Mouse (Mus musculus): ENCODE measurements around the gene Treml2. TPM values are rescaled to one million over a fixed set of nuclear protein-coding genes. Genes with fewer than 3 reads are reported as not detected.

Treml2 gene
- 0.93 and 5.6 TPM in 2 replicates for total RNA-seq (2021)
- long read RNA-seq, experiment 1: 0 reads
- long read RNA-seq, experiment 2: 0 reads

GRCm38 (mm10) chr17:48299203-48299602, at the start of gene Treml2:
Gene Treml2 (plus strand): TSS chr17:48299498.
- no peak for DNase-seq

- DNase-seq: peak; percentile 37
Observed at GRCm38 (mm10) chr17:48249501-48249900, 49.8 kb upstream of the Treml2 start.

- DNase-seq: no peak
Observed at GRCm38 (mm10) chr17:48250631-48251030, 48.7 kb upstream of the Treml2 start.

- no peak for DNase-seq
Observed at GRCm38 (mm10) chr17:48256575-48256974, 42.7 kb upstream of the Treml2 start.

GRCm38 (mm10) chr17:48261868-48262267, 37.4 kb upstream of the Treml2 start:
- no peak for DNase-seq

GRCm38 (mm10) chr17:48263741-48264362, 35.4 kb upstream of the Treml2 start, which contains the start of gene Treml4:
Gene Treml4 (plus strand): TSS chr17:48264295.
- no peak for DNase-seq

- DNase-seq: no peak
Observed at GRCm38 (mm10) chr17:48264662-48265061, 34.6 kb upstream of the Treml2 start.

- no peak for DNase-seq
Observed at GRCm38 (mm10) chr17:48266138-48266537, 33.2 kb upstream of the Treml2 start.

- no peak for DNase-seq
Observed at GRCm38 (mm10) chr17:48266610-48267304, 32.5 kb upstream of the Treml2 start.

- no peak for DNase-seq
Observed at GRCm38 (mm10) chr17:48267591-48267990, 31.7 kb upstream of the Treml2 start.

GRCm38 (mm10) chr17:48268276-48268675, 31.0 kb upstream of the Treml2 start:
- DNase-seq: no peak

GRCm38 (mm10) chr17:48269833-48270232, 29.5 kb upstream of the Treml2 start:
- no peak for DNase-seq

- no peak for DNase-seq
Observed at GRCm38 (mm10) chr17:48272158-48272557, 27.1 kb upstream of the Treml2 start.

- DNase-seq: no peak
Observed at GRCm38 (mm10) chr17:48272598-48272997, 26.7 kb upstream of the Treml2 start.

GRCm38 (mm10) chr17:48274098-48274497, 25.2 kb upstream of the Treml2 start:
- DNase-seq: no peak

GRCm38 (mm10) chr17:48274885-48275284, 24.4 kb upstream of the Treml2 start:
- DNase-seq: peak; percentile 85

- no peak for DNase-seq
Observed at GRCm38 (mm10) chr17:48275736-48276135, 23.6 kb upstream of the Treml2 start.

- no peak for DNase-seq
Observed at GRCm38 (mm10) chr17:48278381-48278780, 20.9 kb upstream of the Treml2 start.

- DNase-seq: no peak
Observed at GRCm38 (mm10) chr17:48279002-48279401, 20.3 kb upstream of the Treml2 start.

GRCm38 (mm10) chr17:48280943-48281738, 18.2 kb upstream of the Treml2 start:
- DNase-seq: no peak

GRCm38 (mm10) chr17:48281739-48282085, 17.6 kb upstream of the Treml2 start:
- peak; percentile 18 for DNase-seq

- DNase-seq: no peak
Observed at GRCm38 (mm10) chr17:48286765-48287164, 12.5 kb upstream of the Treml2 start.

- no peak for DNase-seq
Observed at GRCm38 (mm10) chr17:48287276-48287675, 12.0 kb upstream of the Treml2 start.
